Mouse (Mus musculus) gastrocnemius, adult 18-20 months (tissue): ENCODE results near the gene Gm21969. TPM values are rescaled to one million over a fixed set of nuclear protein-coding genes. Genes with fewer than 3 reads are reported as not detected.

Experiments used
- DNase-seq: peaks from one replicate; pipeline ENCODE4 v3.0.0; 2021; ENCODE audit warnings: low spot score
- total RNA-seq, 2 experiments: library from RNA; stranded (reverse); gene quantifications; 2 replicates each; pipeline ENCODE4 v1.2.3; 2021

Gm21969 gene
- total RNA-seq, 2 experiments from 2014 or later: not detected

GRCm38 (mm10) chr4:139617001-139617364 lies 14.0 kb downstream of the Gm21969 start:
- no peak for DNase-seq

GRCm38 (mm10) chr4:139619765-139620164 lies 16.8 kb downstream of the Gm21969 start:
- no peak for DNase-seq

GRCm38 (mm10) chr4:139622373-139623282 lies 19.6 kb downstream of the Gm21969 start, which contains the start of gene Aldh4a1:
TSS of gene Aldh4a1 (plus strand) at chr4:139622866.
- DNase-seq: peak; percentile 93

- no peak for DNase-seq
These were observed 20.6 kb downstream of the Gm21969 start for GRCm38 (mm10) chr4:139623434-139624115.

DNA sequence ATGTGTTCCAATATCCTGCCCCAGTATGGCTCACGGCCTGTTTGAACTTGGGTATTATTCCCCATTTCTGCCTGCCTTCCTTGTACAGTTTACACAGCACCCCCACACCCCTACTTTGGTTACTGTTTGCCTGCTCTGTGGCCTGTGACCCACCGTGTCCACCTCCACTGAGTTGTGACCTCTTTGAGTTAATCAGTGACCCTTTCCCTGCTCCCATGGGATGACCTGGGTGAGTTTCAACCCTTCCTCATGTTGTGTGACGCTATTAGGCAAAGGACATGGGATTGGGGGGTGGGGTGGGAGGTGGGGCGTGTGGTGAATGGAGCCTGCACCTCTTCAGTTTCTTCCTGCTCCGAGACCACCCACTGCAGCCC lies 21.1 kb downstream of the Gm21969 start:
- no peak for DNase-seq

- DNase-seq: no peak
These were observed 21.7 kb downstream of the Gm21969 start for GRCm38 (mm10) chr4:139624706-139625105.

DNA sequence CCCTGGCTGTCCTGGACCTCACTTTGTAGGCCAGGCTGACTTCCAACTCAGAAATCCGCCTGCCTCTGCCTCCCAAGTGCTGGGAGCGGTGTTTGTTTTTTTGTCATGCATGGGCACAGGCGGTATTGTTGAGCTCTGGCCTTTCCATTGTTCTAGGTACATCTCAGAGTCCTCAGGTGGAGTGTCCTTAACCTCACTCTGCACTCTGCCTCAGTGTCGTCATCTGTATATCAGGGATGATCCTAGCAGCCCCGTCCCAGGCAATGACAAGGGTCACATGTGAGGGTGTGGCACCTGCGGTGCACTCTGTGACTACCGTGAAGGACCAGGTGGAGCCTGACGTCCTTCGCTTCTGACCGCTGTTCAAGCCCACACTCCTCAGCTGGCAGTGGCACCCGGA lies 24.4 kb downstream of the Gm21969 start:
- DNase-seq: no peak

DNA sequence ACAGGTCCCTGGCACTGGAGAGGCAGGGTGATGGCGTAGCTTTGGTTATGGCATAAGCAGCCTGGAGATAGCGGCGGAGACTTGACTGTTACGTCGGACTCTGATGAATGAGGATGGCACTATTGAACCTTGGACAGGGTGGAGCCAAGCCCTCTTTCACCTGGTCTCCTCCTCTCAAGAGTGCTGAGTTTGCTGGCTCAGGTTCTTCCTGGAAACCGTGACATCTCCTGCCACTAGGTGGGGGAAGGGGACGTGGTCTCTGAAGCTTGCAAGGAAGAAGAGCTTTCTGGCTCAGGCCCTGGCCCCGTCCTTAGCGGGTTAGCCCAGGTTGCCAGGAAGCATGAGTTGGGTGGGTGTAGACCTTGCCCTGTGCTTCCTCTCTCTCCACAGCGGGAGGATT lies 27.2 kb downstream of the Gm21969 start:
- DNase-seq: no peak

DNA sequence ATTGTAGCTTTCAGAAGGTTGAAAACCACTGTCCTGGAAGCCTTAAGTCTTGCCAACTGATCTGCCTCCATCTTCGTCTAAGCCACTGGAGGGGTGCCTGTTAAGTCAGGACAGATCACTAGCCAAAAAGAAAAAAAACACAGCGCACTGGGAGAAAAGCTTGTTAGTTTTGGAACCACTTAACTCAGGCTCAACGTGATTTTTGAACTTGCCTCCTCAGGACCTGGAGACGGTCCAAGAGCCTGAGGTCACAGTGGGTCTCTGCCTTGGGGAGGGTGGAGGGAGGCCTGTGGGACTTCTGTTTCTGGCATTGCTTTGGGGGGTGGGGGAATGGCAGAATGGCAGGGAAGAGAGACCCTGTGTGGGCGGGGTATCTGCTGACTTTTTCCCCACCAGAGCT lies 28.2 kb downstream of the Gm21969 start:
- no peak for DNase-seq

GRCm38 (mm10) chr4:139631569-139632253 lies 28.7 kb downstream of the Gm21969 start:
- DNase-seq: no peak

- no peak for DNase-seq
These were observed 29.2 kb downstream of the Gm21969 start for GRCm38 (mm10) chr4:139632254-139632580.

DNA sequence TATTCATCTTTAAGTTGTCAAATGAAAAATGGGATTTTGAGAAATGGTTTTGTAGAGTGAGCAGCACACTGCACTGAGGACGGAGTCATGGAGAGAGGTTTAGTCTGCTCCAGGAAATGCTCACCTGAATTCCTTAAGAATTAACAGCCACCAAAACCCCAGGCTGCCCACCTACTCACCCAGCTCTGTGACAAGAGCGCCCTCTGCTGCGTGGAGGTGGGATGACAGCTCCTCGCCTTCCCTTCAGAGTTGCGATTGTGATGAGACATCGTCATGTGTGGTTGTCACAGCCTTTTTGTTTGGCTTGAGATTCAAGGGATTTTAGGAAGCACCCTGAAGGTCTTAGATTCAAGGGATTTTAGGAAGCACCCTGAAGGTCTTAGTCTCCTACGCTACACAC lies 33.4 kb downstream of the Gm21969 start:
- peak; percentile 68 for DNase-seq

- DNase-seq: no peak
These were observed 34.9 kb downstream of the Gm21969 start for GRCm38 (mm10) chr4:139637847-139638246.

GRCm38 (mm10) chr4:139638356-139638755 lies 35.4 kb downstream of the Gm21969 start:
- DNase-seq: no peak

DNA sequence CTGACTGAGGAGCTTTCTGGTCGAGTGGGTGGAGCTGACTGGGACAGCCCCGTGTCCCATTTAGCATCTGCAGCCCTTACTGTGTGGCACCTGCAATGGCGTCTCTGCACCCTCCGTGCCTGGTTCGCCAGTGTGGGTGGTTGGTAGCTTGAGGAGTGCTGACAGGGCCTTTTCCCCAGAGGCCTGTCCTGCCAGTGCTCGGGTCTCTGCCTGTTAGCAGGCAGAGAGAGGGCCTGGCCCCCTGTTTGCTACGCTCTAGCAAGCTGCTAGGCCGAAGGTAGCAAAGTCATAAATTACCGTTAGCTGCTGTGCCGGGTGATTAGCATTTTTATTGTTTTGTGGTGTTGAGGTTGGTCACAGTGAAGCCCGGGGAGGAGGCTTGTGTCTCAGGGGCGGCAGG lies 36.8 kb downstream of the Gm21969 start:
- no peak for DNase-seq

DNA sequence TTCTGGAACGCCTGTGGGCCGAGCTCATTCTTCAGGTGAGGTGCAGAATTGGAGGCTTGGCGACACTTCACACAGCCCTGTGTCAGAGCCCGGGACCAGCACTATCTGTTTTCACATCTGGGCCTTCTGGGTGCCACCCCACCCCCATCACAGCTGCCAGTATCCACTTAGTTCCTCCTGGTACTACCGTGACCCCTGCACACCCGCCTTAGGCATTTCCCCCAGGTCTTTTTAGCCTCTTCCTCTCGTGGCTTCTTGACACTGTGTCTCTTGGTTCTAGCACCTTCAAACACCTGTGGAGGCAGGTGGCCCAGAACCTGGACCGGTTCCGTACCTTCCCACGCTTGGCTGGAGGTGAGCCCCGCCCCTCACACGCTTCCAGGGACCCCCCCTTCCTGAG lies 37.3 kb downstream of the Gm21969 start:
- no peak for DNase-seq

- DNase-seq: no peak
These were observed 37.8 kb downstream of the Gm21969 start for GRCm38 (mm10) chr4:139640775-139641174.

DNA sequence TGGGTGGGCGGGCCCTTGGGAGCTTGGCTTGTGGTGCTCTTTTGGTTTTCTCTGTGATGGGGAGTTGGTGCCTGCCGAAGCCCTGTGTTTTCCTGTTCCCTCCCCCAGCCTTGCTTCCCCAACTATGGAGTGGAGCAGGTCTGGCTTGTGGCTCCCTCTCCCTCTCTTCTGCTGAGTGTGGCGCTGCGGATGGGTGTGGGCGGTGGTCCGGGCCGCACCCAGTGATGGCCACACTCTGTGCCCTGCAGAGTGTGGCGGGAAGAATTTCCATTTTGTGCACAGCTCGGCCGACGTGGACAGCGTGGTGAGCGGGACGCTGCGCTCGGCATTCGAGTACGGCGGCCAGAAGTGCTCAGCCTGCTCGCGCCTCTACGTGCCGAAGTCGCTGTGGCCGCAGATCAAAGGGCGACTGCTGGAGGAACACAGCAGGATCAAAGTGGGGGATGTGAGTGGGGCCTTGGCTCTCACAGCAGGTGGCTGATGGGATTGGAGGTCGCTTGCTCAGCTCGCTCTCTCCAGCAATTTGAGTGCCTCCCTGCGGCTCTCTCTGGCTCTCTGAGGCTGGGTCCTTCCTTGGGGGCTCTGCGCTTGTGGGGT lies 38.9 kb downstream of the Gm21969 start:
- no peak for DNase-seq

DNA sequence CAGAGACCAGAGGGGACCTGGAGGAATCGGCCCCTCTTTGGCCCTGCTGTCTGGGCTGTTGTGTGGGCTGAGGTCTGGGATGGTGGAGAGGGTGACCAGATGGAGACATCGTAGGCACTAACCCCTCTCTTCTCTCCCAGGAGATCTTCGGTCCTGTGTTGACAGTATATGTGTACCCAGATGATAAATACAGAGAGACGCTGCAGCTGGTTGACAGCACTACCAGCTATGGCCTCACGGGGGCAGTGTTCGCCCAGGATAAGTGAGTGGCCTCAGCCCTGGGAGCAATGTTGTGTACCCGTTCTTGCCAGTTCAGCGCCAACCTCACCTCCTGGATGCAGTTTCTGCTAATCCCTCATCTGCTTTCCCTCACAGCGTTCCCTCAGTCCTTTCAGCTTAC lies 41.0 kb downstream of the Gm21969 start:
- peak; percentile 71 for DNase-seq

DNA sequence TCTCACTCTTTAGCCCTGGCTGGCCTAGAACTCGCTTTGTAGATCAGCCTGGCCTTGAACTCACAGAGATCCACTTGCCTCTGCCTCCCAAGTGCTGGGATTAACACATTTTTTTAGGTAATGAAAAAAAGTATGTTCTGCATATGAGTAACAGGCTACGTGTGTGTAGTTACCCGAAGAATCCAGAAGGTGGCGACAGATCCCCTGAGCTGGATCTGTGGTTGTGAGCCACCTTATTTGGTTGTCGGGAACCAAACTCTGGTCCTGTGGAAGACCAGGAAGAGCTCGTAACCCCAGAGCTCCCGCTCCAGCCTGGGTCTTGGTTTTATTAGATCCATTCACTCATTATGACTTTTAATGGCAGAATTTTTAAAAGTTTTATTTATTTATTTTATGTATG lies 43.9 kb downstream of the Gm21969 start:
- DNase-seq: no peak

DNA sequence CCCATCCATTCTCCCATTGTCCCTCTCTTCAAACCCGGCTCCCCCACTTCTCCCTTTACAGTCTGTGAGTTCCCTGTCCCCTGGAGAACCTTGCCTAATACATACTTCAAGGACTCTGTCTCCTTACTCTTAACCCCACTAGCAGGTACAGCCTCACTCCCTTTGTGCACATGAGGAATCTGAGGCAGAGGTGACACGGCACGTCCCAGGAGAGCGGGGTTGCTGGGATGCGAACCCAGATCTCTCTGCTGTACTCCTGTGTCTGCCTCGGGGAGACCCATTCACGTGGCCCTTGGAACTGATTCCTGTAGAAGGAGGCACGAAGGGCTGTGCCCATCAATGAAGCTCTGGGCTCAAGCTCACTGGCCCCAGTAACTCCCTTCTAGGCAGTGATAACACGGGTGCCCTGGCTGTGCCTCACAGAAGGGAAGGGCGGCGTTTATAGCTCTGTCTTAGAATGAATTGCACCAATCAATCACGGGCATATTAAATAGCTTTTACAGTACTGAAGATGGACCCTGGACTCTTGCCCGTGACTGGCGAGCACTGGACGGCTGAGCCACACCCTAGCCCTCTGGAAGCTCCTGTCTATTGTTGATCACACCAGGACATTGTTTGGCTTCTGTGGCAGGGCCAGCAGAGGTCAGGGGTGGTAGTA lies 47.2 kb downstream of the Gm21969 start:
- no peak for DNase-seq
